Mouse (Mus musculus) brain, embryonic 14.5 days (tissue): ENCODE measurements at regions not wholly inside any gene's neighbourhood (a gene's known extent, or its start where the extent isn't known, plus 50 kb on each side); places are given as distances from the start of the nearest gene placed in this dataset.

Experiments
- CTCF ChIP-seq: fragments of 200-500 bp; IDR thresholded peaks from 2 replicates; pipeline ENCODE4 v1.5.1; 2012; ENCODE audit warnings: inconsistent platforms, mild to moderate bottlenecking, moderate library complexity, borderline replicate concordance; ENCODE audit not compliant: insufficient read depth, insufficient read length; ENCODE audit errors: extremely low read depth
- POLR2A ChIP-seq: fragments of 200-500 bp; IDR thresholded peaks from 2 replicates; pipeline ENCODE4 v1.6.1; 2012; ENCODE audit warnings: mild to moderate bottlenecking, inconsistent platforms, borderline replicate concordance; ENCODE audit not compliant: poor library complexity, insufficient read depth, insufficient read length, severe bottlenecking; ENCODE audit errors: extremely low read depth

DNA sequence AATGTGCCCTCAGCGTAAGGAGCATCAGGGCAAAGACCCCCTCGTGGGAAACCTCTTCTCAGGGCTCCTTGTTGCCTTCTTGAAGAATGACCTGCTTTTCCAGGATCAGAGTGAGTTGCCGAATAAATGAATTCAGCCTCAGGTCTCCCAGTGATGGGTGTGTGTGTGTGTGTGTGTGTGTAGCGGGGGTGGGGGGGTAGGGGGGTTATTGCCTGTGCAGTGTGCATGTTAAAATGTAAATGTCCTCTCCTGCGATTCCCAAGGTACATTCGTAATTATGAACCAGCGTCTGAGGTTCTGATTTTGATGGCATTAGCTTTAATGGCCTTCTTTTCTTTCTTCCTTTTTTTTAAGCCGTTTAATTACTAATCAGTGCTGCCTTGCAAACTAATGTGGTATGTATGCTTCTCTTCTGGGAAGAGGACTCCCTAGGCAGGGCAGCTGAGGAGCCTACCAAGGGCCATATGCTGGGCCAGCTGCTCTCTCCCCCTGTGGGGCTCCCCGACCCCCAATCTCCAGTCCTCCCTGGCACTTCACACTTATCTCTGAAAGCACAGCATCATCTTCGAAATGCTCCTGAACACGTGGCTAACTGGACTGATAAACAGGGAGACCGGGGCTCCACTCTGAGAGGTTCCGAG is 165.3 kb upstream of the Tle3 start:
- no peak for TF ChIP-seq CTCF
- no peak for TF ChIP-seq POLR2A
